Mouse (Mus musculus): ENCODE results near the gene Cyp2a4. TPM values are rescaled to one million over a fixed set of nuclear protein-coding genes. Genes with fewer than 3 reads are reported as not detected.
"Not testable (repeated sequence)": the region's sequence is repeated elsewhere in the genome, so short reads cannot be mapped to it uniquely, and the experiment has no call there.

Gene Cyp2a4
- total RNA-seq (2014; rRNA removed) (not detected in 2 replicates), polyA plus RNA-seq (2015; fragmentation: Nextera tagmentation; extraction: Ambion mirVana) (not detected in 2 replicates)

DNA sequence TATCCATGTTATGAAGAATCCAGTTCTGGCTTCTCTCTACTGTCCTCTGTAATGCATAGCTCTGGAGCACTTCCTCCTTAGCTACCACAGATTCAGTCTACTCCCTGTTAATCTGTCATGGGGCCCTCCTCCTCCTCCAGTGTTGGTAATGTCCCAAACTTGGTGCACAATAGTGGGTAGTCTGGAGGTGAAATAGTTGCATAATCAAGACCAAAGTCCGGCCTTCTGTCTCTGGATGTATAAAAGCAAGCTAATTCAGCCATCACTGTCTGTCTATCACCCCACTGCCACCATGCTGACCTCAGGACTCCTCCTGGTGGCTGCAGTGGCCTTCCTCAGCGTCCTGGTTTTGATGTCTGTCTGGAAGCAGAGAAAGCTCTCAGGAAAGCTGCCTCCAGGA, at the start of gene Cyp2a4:
Gene Cyp2a4 (plus strand): TSS at position 244 of the 400 bp plus-strand sequence.
- not testable (repeated sequence) for DNase-seq; H3K4me2 ChIP-seq (ENCODE audit: low read depth); H3K27ac ChIP-seq (ENCODE audit: low read depth, low read length); H3K9me3 ChIP-seq (ENCODE audit: low read length); H3K9ac ChIP-seq; H3K36me3 ChIP-seq (ENCODE audit: insufficient read depth); H3K27me3 ChIP-seq (ENCODE audit: insufficient read depth, low read length); H3K4me1 ChIP-seq (ENCODE audit: insufficient read depth); H3K4me3 ChIP-seq (ENCODE audit: low read depth, low read length); ATAC-seq
- WGBS, result 61% methylated on average over 2 of the region's 2 CpGs

DNA sequence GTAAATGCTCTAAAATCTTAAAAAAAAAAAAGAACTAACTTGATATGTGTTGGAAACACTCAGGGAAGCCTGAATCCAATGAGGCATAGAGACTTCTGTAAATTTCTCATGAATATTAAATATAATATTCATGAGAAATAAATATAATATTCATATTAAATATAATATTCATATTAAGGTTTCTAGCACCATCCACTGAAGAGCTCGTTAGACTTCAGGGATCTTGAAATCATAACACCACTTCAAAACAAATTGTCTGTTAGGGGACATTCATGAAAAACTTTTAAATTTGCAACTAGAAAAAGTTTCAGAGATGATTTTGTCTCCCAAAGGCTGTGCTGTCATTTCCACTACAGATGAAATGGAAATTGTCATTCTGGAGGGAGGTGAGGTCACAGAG, 46.9 kb upstream of the Cyp2a4 start, which contains the start of gene Vmn1r184:
Gene Vmn1r184 (plus strand): TSS at position 301 of the 400 bp plus-strand sequence.
- not testable (repeated sequence) for DNase-seq; H3K36me3 ChIP-seq (ENCODE audit: insufficient read depth); H3K4me3 ChIP-seq (ENCODE audit: low read depth, low read length); H3K4me2 ChIP-seq (ENCODE audit: low read depth); H3K4me1 ChIP-seq (ENCODE audit: insufficient read depth); H3K9me3 ChIP-seq (ENCODE audit: low read length); H3K9ac ChIP-seq; H3K27ac ChIP-seq (ENCODE audit: low read depth, low read length); ATAC-seq; H3K27me3 ChIP-seq (ENCODE audit: insufficient read depth, low read length)
- WGBS, result 88% methylated on average over 1 of the region's 1 CpGs

DNA sequence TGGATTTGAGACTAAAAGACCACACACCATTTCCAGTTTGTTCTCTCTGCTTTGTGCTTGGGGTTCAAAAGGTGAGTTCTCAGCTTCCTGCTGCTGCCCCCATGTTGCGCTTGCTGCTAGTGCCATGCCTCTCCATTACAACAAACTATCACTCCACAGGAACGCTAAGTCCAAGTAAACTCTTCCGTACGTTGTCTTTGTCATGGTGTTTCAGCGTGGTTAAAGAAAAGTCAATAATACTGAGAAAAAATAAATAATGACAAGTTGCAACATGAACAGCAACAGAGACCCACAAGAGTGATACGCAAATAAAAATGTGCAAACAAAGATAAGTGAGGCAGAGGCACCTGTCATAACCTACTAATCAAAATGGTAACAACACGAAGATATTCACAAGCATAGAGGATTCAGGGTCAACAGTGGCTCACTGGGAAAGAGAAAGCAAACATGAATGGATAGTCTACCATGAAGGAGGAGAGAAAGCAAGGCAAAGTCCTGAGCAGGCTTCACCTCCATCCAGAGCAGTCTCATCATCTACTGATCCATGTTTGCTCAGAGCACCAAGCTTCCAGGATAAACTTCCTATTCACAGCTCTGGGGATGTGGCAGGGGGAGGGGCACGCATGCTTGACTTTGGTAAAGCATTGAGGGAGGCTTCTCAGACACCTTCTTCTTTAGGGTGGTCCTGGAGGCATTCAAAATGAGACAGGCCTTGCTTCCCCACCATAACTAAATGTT, 3.4 kb upstream of the Cyp2a4 start:
- not testable (repeated sequence) for ATAC-seq; H3K27ac ChIP-seq (ENCODE audit: low read depth, low read length); H3K9me3 ChIP-seq (ENCODE audit: low read length); H3K4me2 ChIP-seq (ENCODE audit: low read depth); DNase-seq; H3K9ac ChIP-seq; H3K4me3 ChIP-seq (ENCODE audit: low read depth, low read length); H3K36me3 ChIP-seq (ENCODE audit: insufficient read depth); H3K27me3 ChIP-seq (ENCODE audit: insufficient read depth, low read length); H3K4me1 ChIP-seq (ENCODE audit: insufficient read depth)
- 83% methylated on average over 8 of the region's 8 CpGs for whole genome bisulfite sequencing

DNA sequence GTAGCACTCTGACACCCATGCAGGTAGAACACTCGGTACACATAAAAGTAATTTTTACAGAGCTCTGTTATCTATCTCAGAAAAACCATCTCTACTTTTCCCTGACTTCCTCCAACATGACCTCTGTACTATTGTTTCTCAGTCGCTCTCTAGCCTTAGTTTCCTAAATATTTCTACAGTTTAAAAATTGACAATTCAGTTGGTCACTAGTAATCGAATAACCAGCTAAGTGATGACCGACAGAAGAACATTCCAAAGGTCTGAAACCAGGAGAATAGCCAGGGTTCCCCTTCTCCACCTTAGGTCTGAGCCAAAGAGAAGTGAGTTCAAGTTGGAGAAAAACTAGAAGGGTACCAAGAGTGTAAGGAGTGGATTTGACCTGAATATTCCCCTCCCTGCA, 4.8 kb downstream of the Cyp2a4 start:
- not testable (repeated sequence) for H3K27me3 ChIP-seq (ENCODE audit: insufficient read depth, low read length); H3K36me3 ChIP-seq (ENCODE audit: insufficient read depth); DNase-seq; ATAC-seq; H3K27ac ChIP-seq (ENCODE audit: low read depth, low read length); H3K4me1 ChIP-seq (ENCODE audit: insufficient read depth); H3K9me3 ChIP-seq (ENCODE audit: low read length); H3K4me2 ChIP-seq (ENCODE audit: low read depth); H3K4me3 ChIP-seq (ENCODE audit: low read depth, low read length); H3K9ac ChIP-seq
- 88% methylated on average over 4 of the region's 4 CpGs for WGBS

DNA sequence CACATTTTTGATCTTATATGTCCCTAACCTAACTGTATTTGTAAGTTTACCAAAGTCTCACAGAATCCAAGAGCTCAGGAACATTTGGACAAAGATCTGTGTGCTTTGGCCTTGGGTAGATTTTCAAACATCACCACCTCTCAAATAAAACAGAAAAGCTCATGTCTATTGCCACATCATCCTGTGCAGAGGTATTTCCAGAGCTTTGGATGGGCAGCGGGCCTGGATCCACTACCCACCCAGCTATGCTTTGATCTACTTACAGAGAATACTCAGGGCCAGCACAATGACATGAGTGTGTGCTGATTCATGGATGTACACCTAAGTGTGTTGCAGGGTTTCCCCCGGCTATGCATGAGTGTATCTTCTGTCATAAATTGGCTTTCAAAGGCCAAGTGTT, 8.2 kb downstream of the Cyp2a4 start:
- ATAC-seq; H3K4me1 ChIP-seq (ENCODE audit: insufficient read depth); H3K4me2 ChIP-seq (ENCODE audit: low read depth); H3K36me3 ChIP-seq (ENCODE audit: insufficient read depth); H3K9ac ChIP-seq; H3K27me3 ChIP-seq (ENCODE audit: insufficient read depth, low read length); H3K9me3 ChIP-seq (ENCODE audit: low read length); H3K4me3 ChIP-seq (ENCODE audit: low read depth, low read length); H3K27ac ChIP-seq (ENCODE audit: low read depth, low read length); DNase-seq: not testable (repeated sequence)
- WGBS, result 90% methylated on average over 2 of the region's 2 CpGs

DNA sequence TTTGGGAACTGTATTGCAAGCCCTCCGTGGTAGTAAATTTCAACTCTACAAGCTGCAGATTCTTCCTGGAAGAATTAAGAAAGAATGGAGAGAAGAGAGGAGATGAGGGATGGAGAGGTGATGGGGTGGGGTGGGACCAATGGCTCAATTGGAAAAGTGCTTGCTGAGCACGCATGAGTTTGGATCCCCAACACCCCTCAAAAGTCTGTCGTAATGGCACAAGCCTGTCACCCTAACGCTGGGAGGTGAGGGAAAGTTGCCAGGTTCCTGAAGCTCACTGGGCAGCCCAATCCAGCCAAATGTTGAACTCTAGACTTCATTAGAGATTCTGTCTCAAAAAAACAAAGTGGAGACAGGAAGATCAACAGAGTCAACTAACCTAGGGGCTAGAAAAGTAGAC, 8.8 kb downstream of the Cyp2a4 start:
- H3K36me3 ChIP-seq (ENCODE audit: insufficient read depth); H3K9me3 ChIP-seq (ENCODE audit: low read length); H3K27me3 ChIP-seq (ENCODE audit: insufficient read depth, low read length); H3K9ac ChIP-seq; DNase-seq; H3K4me3 ChIP-seq (ENCODE audit: low read depth, low read length); H3K4me1 ChIP-seq (ENCODE audit: insufficient read depth); ATAC-seq; H3K4me2 ChIP-seq (ENCODE audit: low read depth); H3K27ac ChIP-seq (ENCODE audit: low read depth, low read length): not testable (repeated sequence)
- 85% methylated on average over 4 of the region's 4 CpGs for WGBS

DNA sequence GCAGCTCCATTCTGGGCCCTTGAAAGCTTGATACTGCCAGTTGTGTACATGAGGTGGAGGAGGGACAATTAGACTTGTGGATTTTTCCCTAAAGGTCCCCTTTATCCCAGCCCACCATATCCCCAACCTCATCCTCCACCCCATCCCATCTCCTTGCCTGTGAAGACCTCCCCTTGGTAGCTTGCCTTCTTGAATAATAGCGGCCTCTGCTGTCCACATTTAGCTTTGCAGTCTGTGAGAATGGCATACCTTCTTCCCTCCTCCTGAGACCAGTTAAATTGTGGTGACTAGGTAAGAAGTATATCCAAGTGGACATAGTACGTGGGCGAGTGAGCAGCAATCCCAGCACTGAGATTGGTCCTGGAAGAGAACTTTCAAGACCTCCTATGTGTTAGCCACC, 13.4 kb downstream of the Cyp2a4 start:
- H3K27ac ChIP-seq (ENCODE audit: low read depth, low read length); ATAC-seq; H3K9me3 ChIP-seq (ENCODE audit: low read length); H3K4me2 ChIP-seq (ENCODE audit: low read depth); H3K4me3 ChIP-seq (ENCODE audit: low read depth, low read length); H3K9ac ChIP-seq; H3K4me1 ChIP-seq (ENCODE audit: insufficient read depth); DNase-seq; H3K36me3 ChIP-seq (ENCODE audit: insufficient read depth); H3K27me3 ChIP-seq (ENCODE audit: insufficient read depth, low read length): not testable (repeated sequence)
- 64% methylated on average over 3 of the region's 3 CpGs for WGBS

DNA sequence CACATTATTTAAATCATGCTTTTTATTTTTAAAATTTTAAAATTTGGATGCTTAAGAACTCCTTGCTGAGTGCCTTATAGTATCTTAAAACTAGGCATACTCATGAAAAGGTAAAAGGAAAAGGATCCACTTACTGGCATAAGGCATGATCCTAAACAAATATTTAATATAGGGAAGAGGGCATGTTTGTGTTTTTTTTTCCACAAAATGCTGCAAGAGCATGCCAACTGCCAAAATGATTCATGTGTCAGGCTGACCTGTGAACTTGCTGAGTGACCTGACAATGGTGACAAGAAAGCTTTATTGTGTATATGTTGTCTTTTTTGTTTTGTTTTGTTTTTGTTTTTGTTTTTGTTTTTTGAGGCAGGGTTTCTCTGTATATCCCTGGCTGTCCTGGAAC, 43.2 kb downstream of the Cyp2a4 start:
- H3K36me3 ChIP-seq (ENCODE audit: insufficient read depth); H3K4me3 ChIP-seq (ENCODE audit: low read depth, low read length); H3K27ac ChIP-seq (ENCODE audit: low read depth, low read length); ATAC-seq; H3K4me1 ChIP-seq (ENCODE audit: insufficient read depth); H3K9ac ChIP-seq; H3K4me2 ChIP-seq (ENCODE audit: low read depth); DNase-seq; H3K9me3 ChIP-seq (ENCODE audit: low read length); H3K27me3 ChIP-seq (ENCODE audit: insufficient read depth, low read length): not testable (repeated sequence)

DNA sequence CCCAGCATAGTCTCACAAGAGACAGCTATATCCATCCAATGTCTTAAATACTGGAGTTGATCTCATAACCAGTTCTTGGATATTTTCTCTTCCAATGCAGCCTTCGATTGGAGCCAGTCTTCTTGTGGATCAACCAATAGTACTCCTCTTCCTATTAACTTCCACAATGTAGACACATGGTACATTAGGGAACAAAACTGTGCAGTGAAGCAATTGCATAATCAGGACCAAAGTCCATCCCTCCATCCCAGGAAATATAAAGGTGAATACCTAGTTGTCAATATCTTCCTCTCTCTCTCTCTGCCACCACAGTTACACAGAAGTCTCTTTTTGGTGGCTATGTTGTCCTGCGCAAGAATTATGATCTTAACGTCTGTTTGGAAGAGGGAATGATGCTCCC, 45.3 kb downstream of the Cyp2a4 start:
- H3K27ac ChIP-seq (ENCODE audit: low read depth, low read length); H3K9ac ChIP-seq; H3K9me3 ChIP-seq (ENCODE audit: low read length); H3K36me3 ChIP-seq (ENCODE audit: insufficient read depth); H3K4me1 ChIP-seq (ENCODE audit: insufficient read depth); ATAC-seq; DNase-seq; H3K27me3 ChIP-seq (ENCODE audit: insufficient read depth, low read length); H3K4me2 ChIP-seq (ENCODE audit: low read depth); H3K4me3 ChIP-seq (ENCODE audit: low read depth, low read length): not testable (repeated sequence)
- 82% methylated on average over 2 of the region's 3 CpGs for WGBS

DNA sequence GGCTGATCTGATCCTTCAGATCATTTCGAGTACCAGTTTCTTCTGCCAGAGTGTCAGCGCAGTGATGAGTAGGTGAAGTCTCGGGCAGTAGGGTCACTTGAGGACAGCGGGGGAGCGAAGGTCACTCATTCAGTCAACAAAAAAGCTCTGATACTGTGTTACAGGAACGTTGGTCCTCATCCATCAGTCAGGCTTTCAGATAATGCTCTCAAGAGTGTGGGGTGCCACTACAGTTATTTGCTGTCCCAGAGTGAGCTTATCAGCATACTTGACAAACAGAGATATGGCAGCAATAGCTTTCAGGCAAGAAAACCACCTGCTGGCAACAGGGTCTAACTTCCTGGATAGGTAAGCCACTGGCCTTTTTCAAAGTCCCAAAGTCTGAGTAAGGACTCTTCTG, 49.8 kb downstream of the Cyp2a4 start:
- not testable (repeated sequence) for H3K27ac ChIP-seq (ENCODE audit: low read depth, low read length); H3K4me2 ChIP-seq (ENCODE audit: low read depth); H3K36me3 ChIP-seq (ENCODE audit: insufficient read depth); H3K9me3 ChIP-seq (ENCODE audit: low read length); ATAC-seq; H3K27me3 ChIP-seq (ENCODE audit: insufficient read depth, low read length); H3K4me3 ChIP-seq (ENCODE audit: low read depth, low read length); H3K9ac ChIP-seq; DNase-seq; H3K4me1 ChIP-seq (ENCODE audit: insufficient read depth)
- WGBS, result 94% methylated on average over 5 of the region's 6 CpGs
